ENCODE assay signal across 20 mouse cellular contexts in genomic region chr6:40423013-40423412, GRCm38 (mm10). TPM values are rescaled to one million over a fixed set of nuclear protein-coding genes. Genes with fewer than 3 reads are reported as not detected.
DNase-seq lines count a peak whose midpoint lies in the region; ATAC-seq lines count a peak whose summit lies in the region.
"Had no signal": no experiment of that assay in that cellular context is flagged by ENCODE, and none has a peak within 500 bp of the region (broad histone marks: within the 10 kb centered on the region; RNA-seq: fewer than 3 reads in every experiment).

No protein-coding gene starts in this region.

- H3K4me2 ChIP-seq in embryonic facial prominence, embryonic 14.5 days (ENCODE audit: low read depth, low read length) = no peak overlapping the region
- H3K4me2 ChIP-seq: forebrain, embryonic 15.5 days; heart, embryonic 15.5 days; hindbrain, embryonic 12.5 days had no signal

- no peak overlapping the region for H3K4me3 ChIP-seq in embryonic facial prominence, embryonic 14.5 days (ENCODE audit: low read depth, low read length)
- H3K4me3 ChIP-seq in embryonic facial prominence, embryonic 10.5 days = no peak overlapping the region
- H3K4me3 ChIP-seq: forebrain, embryonic 15.5 days; heart, embryonic 15.5 days; hindbrain, embryonic 12.5 days had no signal

- peak; percentile 13 for DNase-seq in embryonic facial prominence, embryonic 14.5 days (ENCODE audit: low spot score)
- DNase-seq in embryonic facial prominence, embryonic 10.5 days (ENCODE audit: low spot score) = no peak
- DNase-seq in heart, postnatal 10 days = peak; percentile 9 to 18
- no peak for DNase-seq in heart, postnatal 36 days
- DNase-seq in lung, postnatal 10 days = peak; percentile 5
- DNase-seq in lung, postnatal 14 days = no peak
- DNase-seq in kidney, postnatal 36 days = no peak
- DNase-seq: gastrocnemius, postnatal 14 days had no signal

- H3K27me3 ChIP-seq in embryonic facial prominence, embryonic 14.5 days (replicated peaks; ENCODE audit: control insufficient read depth, insufficient read depth, low read length) = no peaks in the 10 kb centered on the region
- no peaks in the 10 kb centered on the region for H3K27me3 ChIP-seq in embryonic facial prominence, embryonic 10.5 days (replicated peaks; ENCODE audit: low read depth, poor library complexity, severe bottlenecking)
- H3K27me3 ChIP-seq: CH12.LX; forebrain, embryonic 15.5 days; heart, embryonic 15.5 days; hindbrain, embryonic 12.5 days had no signal

- intact Hi-C loops in heart, postnatal 10 days (cut with DNase I) = no loop called here
- intact Hi-C loops in heart, postnatal 36 days (cut with DNase I) = no loop called here

- no peak for ATAC-seq in embryonic facial prominence, embryonic 14.5 days (ENCODE audit: low read depth)
- ATAC-seq: forebrain, embryonic 15.5 days; intestine, embryonic 16.5 days; Patski had no signal

- no peaks in the 10 kb centered on the region for H3K4me1 ChIP-seq in embryonic facial prominence, embryonic 14.5 days (ENCODE audit: control insufficient read depth, insufficient read depth, low read length)
- no peaks in the 10 kb centered on the region for H3K4me1 ChIP-seq in embryonic facial prominence, embryonic 10.5 days
- H3K4me1 ChIP-seq: heart, embryonic 15.5 days; hindbrain, embryonic 12.5 days had no signal

- 78% methylated on average over 1 of the region's 1 CpGs for WGBS in embryonic facial prominence, embryonic 14.5 days
- 88% methylated on average over 1 of the region's 1 CpGs for WGBS in embryonic facial prominence, embryonic 10.5 days

- no peak overlapping the region for H3K27ac ChIP-seq in embryonic facial prominence, embryonic 14.5 days (replicated peaks; ENCODE audit: low read depth, low read length)
- H3K27ac ChIP-seq in embryonic facial prominence, embryonic 10.5 days (replicated peaks) = no peak overlapping the region
- H3K27ac ChIP-seq: forebrain, embryonic 15.5 days; heart, embryonic 15.5 days; hindbrain, embryonic 12.5 days had no signal

- H3K9me3 ChIP-seq in embryonic facial prominence, embryonic 14.5 days (ENCODE audit: control insufficient read depth, low read length) = no peaks in the 10 kb centered on the region
- H3K9me3 ChIP-seq in embryonic facial prominence, embryonic 10.5 days = no peaks in the 10 kb centered on the region
- H3K9me3 ChIP-seq: forebrain, embryonic 15.5 days; heart, embryonic 15.5 days; hindbrain, embryonic 12.5 days had no signal

- H3K36me3 ChIP-seq in embryonic facial prominence, embryonic 14.5 days (ENCODE audit: control insufficient read depth, insufficient read depth, low read length) = no peaks in the 10 kb centered on the region
- H3K36me3 ChIP-seq in embryonic facial prominence, embryonic 10.5 days (replicated peaks) = peaks cover 16% of the 10 kb centered on the region
- H3K36me3 ChIP-seq: heart, embryonic 15.5 days had no signal

- H3K9ac ChIP-seq in embryonic facial prominence, embryonic 14.5 days (ENCODE audit: low read depth, low read length) = no peak overlapping the region
- H3K9ac ChIP-seq: forebrain, embryonic 15.5 days; heart, embryonic 15.5 days; hindbrain, embryonic 12.5 days had no signal

RNA-seq across cellular contexts. Expression of gene E330009J07Rik, which starts 12.9 kb away (rescaled TPM):
- polyA plus RNA-seq in embryonic facial prominence, embryonic 14.5 days (2014; fragmentation: Nextera tagmentation; extraction: Ambion mirVana) = 9.1 and 9.2 TPM in 2 replicates
- polyA plus RNA-seq in embryonic facial prominence, embryonic 10.5 days (2016; fragmentation: Nextera tagmentation; extraction: Ambion mirVana) = 11.2 and 15.1 TPM in 2 replicates
- 1 to 10 TPM; 3.0 to 4.4 TPM for total RNA-seq in heart, postnatal 10 days (2021)
- 1 to 10 TPM; 3.6 to 4.1 TPM for total RNA-seq in heart, postnatal 36 days (2021)

RNA-seq across cellular contexts. Expression of gene Wee2, which starts 15.9 kb away (rescaled TPM):
- polyA plus RNA-seq in embryonic facial prominence, embryonic 14.5 days (2014; fragmentation: Nextera tagmentation; extraction: Ambion mirVana) = 0.09 and 0.51 TPM in 2 replicates
- polyA plus RNA-seq in embryonic facial prominence, embryonic 10.5 days (2016; fragmentation: Nextera tagmentation; extraction: Ambion mirVana) = not detected in 2 replicates
- total RNA-seq in heart, postnatal 10 days (2021) = not detected
- total RNA-seq in heart, postnatal 36 days (2021) = not detected
- total RNA-seq: adrenal gland, adult 2 months; adrenal gland, postnatal 25 days; CH12.LX; gastrocnemius, adult 18-20 months; gastrocnemius, postnatal 14 days; heart, postnatal 25 days had no signal
- polyA plus RNA-seq: adrenal gland, adult 2 months; embryonic facial prominence, embryonic 11.5 days; heart, embryonic 15.5 days; hindbrain, embryonic 12.5 days; kidney, adult 2 months; Patski had no signal

RNA-seq across cellular contexts. Expression of gene Ssbp1, which starts 48.1 kb away (rescaled TPM):
- polyA plus RNA-seq in embryonic facial prominence, embryonic 14.5 days (2014; fragmentation: Nextera tagmentation; extraction: Ambion mirVana) = 126 and 128 TPM in 2 replicates
- polyA plus RNA-seq in embryonic facial prominence, embryonic 10.5 days (2016; fragmentation: Nextera tagmentation; extraction: Ambion mirVana) = 221 and 226 TPM in 2 replicates
- total RNA-seq in heart, postnatal 10 days (2021) = 10 to 100 TPM; 35.6 to 38.0 TPM
- total RNA-seq in heart, postnatal 36 days (2021) = 10 to 100 TPM; 35.6 to 38.0 TPM

Comparison
In these comparisons a context has a peak if more than half of its experiments do, and no peak if none do; other contexts are left out.
1. DNase-seq: peak in embryonic facial prominence, embryonic 14.5 days (single experiment), heart, postnatal 10 days (2 of 2) and lung, postnatal 10 days (single experiment); none in embryonic facial prominence, embryonic 10.5 days (single experiment), heart, postnatal 36 days (0 of 2), lung, postnatal 14 days (single experiment) and kidney, postnatal 36 days (0 of 2).